Mouse (Mus musculus): Measurements from ENCODE around the gene Akt2. TPM values are rescaled to one million over a fixed set of nuclear protein-coding genes. Genes with fewer than 3 reads are reported as not detected.

Akt2 gene
- polyA plus RNA-seq, 1 experiment from 2014 or later: 72.3 TPM

GRCm38 (mm10) chr7:27552931-27553513 lies 38.3 kb upstream of the Akt2 start, which contains the start of the genes Pld3 and 2310022A10Rik:
Gene Pld3 (minus strand): TSS chr7:27553218.
Gene 2310022A10Rik (plus strand): TSS chr7:27553233.
- Histone ChIP-seq H3K27ac (ENCODE audit: low read depth, low read length) (no peak within 1 kb of the TSS), H3K9ac (ENCODE audit: low read length) (peak within 1 kb of the TSS; percentile 70), H3K27me3 (ENCODE audit: control insufficient read depth, insufficient read depth, low read length) (no peaks in the 10 kb centered on the region), H3K9me3 (ENCODE audit: control insufficient read depth, low read length) (no peaks in the 10 kb centered on the region), H3K36me3 (ENCODE audit: control insufficient read depth, insufficient read depth, low read length) (no peaks in the 10 kb centered on the region), H3K4me1 (replicated peaks; ENCODE audit: control insufficient read depth, insufficient read depth, low read length) (peaks cover 6% of the 10 kb centered on the region; the same call in 1 of the 2 replicates), H3K4me2 (ENCODE audit: low read depth, low read length, severe bottlenecking) (peak within 1 kb of the TSS; percentile 71), H3K4me3 (ENCODE audit: low read depth, low read length) (peak within 1 kb of the TSS; percentile 72)
- DNase-seq (ENCODE audit: low spot score) (peak; percentile 96), ATAC-seq (replicated peaks; ENCODE audit: low FRiP score) (peak; percentile 100)
- under 1% methylated on average over 41 of the region's 41 CpGs for WGBS

- WGBS: 85% methylated on average over 8 of the region's 8 CpGs
These were observed 31.0 kb upstream of the Akt2 start for GRCm38 (mm10) chr7:27560291-27560887.

GRCm38 (mm10) chr7:27560978-27561377 lies 30.4 kb upstream of the Akt2 start:
- Histone ChIP-seq H3K4me3 (ENCODE audit: low read depth, low read length) (no peak overlapping the region), H3K9me3 (ENCODE audit: control insufficient read depth, low read length) (no peaks in the 10 kb centered on the region), H3K27ac (ENCODE audit: low read depth, low read length) (no peak overlapping the region), H3K27me3 (ENCODE audit: control insufficient read depth, insufficient read depth, low read length) (no peaks in the 10 kb centered on the region), H3K4me2 (ENCODE audit: low read depth, low read length, severe bottlenecking) (no peak overlapping the region), H3K9ac (ENCODE audit: low read length) (no peak overlapping the region), H3K36me3 (ENCODE audit: control insufficient read depth, insufficient read depth, low read length) (peaks cover 2% of the 10 kb centered on the region; the same call in 1 of the 2 replicates), H3K4me1 (replicated peaks; ENCODE audit: control insufficient read depth, insufficient read depth, low read length) (no peaks in the 10 kb centered on the region)
- ATAC-seq (replicated peaks; ENCODE audit: low FRiP score): no peak
- DNase-seq (ENCODE audit: low spot score): no peak
- 96% methylated on average over 1 of the region's 1 CpGs for WGBS

More at GRCm38 (mm10) chr7:27560291-27560887, 31.0 kb upstream of the Akt2 start:
- no peaks in the 10 kb centered on the region for H3K27me3 ChIP-seq (ENCODE audit: control insufficient read depth, insufficient read depth, low read length)
- H3K9ac ChIP-seq (ENCODE audit: low read length): no peak overlapping the region
- ATAC-seq (replicated peaks; ENCODE audit: low FRiP score): no peak
- peaks cover under 1% of the 10 kb centered on the region; the same call in 1 of the 2 replicates for H3K36me3 ChIP-seq (ENCODE audit: control insufficient read depth, insufficient read depth, low read length)
- no peak overlapping the region for H3K27ac ChIP-seq (ENCODE audit: low read depth, low read length)
- H3K4me3 ChIP-seq (ENCODE audit: low read depth, low read length): no peak overlapping the region
- no peaks in the 10 kb centered on the region for H3K4me1 ChIP-seq (replicated peaks; ENCODE audit: control insufficient read depth, insufficient read depth, low read length)
- no peak overlapping the region for H3K4me2 ChIP-seq (ENCODE audit: low read depth, low read length, severe bottlenecking)
- H3K9me3 ChIP-seq (ENCODE audit: control insufficient read depth, low read length): no peaks in the 10 kb centered on the region
- DNase-seq (ENCODE audit: low spot score): no peak

GRCm38 (mm10) chr7:27569580-27570224 lies 21.6 kb upstream of the Akt2 start:
- Histone ChIP-seq H3K36me3 (ENCODE audit: control insufficient read depth, insufficient read depth, low read length) (peaks cover 7% of the 10 kb centered on the region; the same call in 1 of the 2 replicates), H3K4me2 (ENCODE audit: low read depth, low read length, severe bottlenecking) (no peak overlapping the region), H3K27ac (ENCODE audit: low read depth, low read length) (no peak overlapping the region), H3K27me3 (ENCODE audit: control insufficient read depth, insufficient read depth, low read length) (no peaks in the 10 kb centered on the region), H3K4me1 (replicated peaks; ENCODE audit: control insufficient read depth, insufficient read depth, low read length) (no peaks in the 10 kb centered on the region), H3K9ac (ENCODE audit: low read length) (no peak overlapping the region), H3K4me3 (ENCODE audit: low read depth, low read length) (no peak overlapping the region), H3K9me3 (ENCODE audit: control insufficient read depth, low read length) (no peaks in the 10 kb centered on the region)
- 93% methylated on average over 5 of the region's 5 CpGs for WGBS
- DNase-seq (ENCODE audit: low spot score): no peak
- ATAC-seq (replicated peaks; ENCODE audit: low FRiP score): no peak

GRCm38 (mm10) chr7:27572133-27572532 lies 19.2 kb upstream of the Akt2 start:
- Histone ChIP-seq H3K36me3 (ENCODE audit: control insufficient read depth, insufficient read depth, low read length) (peaks cover 5% of the 10 kb centered on the region; the same call in 1 of the 2 replicates), H3K9me3 (ENCODE audit: control insufficient read depth, low read length) (no peaks in the 10 kb centered on the region), H3K27ac (ENCODE audit: low read depth, low read length) (no peak overlapping the region), H3K4me1 (replicated peaks; ENCODE audit: control insufficient read depth, insufficient read depth, low read length) (no peaks in the 10 kb centered on the region), H3K4me3 (ENCODE audit: low read depth, low read length) (no peak overlapping the region), H3K27me3 (ENCODE audit: control insufficient read depth, insufficient read depth, low read length) (no peaks in the 10 kb centered on the region), H3K4me2 (ENCODE audit: low read depth, low read length, severe bottlenecking) (no peak overlapping the region), H3K9ac (ENCODE audit: low read length) (no peak overlapping the region)
- 90% methylated on average over 4 of the region's 4 CpGs for WGBS
- ATAC-seq (replicated peaks; ENCODE audit: low FRiP score) (no peak), DNase-seq (ENCODE audit: low spot score) (no peak)

- Histone ChIP-seq H3K36me3 (ENCODE audit: control insufficient read depth, insufficient read depth, low read length) (peaks cover 3% of the 10 kb centered on the region; the same call in 1 of the 2 replicates), H3K4me2 (ENCODE audit: low read depth, low read length, severe bottlenecking) (no peak overlapping the region), H3K9ac (ENCODE audit: low read length) (no peak overlapping the region), H3K27ac (ENCODE audit: low read depth, low read length) (no peak overlapping the region), H3K4me3 (ENCODE audit: low read depth, low read length) (no peak overlapping the region), H3K9me3 (ENCODE audit: control insufficient read depth, low read length) (no peaks in the 10 kb centered on the region), H3K4me1 (replicated peaks; ENCODE audit: control insufficient read depth, insufficient read depth, low read length) (no peaks in the 10 kb centered on the region), H3K27me3 (ENCODE audit: control insufficient read depth, insufficient read depth, low read length) (no peaks in the 10 kb centered on the region)
- ATAC-seq (replicated peaks; ENCODE audit: low FRiP score) (no peak), DNase-seq (ENCODE audit: low spot score) (no peak)
- 93% methylated on average over 14 of the region's 14 CpGs for WGBS
These were observed 17.1 kb upstream of the Akt2 start for GRCm38 (mm10) chr7:27574124-27574880.

- Histone ChIP-seq H3K36me3 (ENCODE audit: control insufficient read depth, insufficient read depth, low read length) (peaks cover 3% of the 10 kb centered on the region; the same call in 1 of the 2 replicates), H3K4me1 (replicated peaks; ENCODE audit: control insufficient read depth, insufficient read depth, low read length) (no peaks in the 10 kb centered on the region), H3K4me3 (ENCODE audit: low read depth, low read length) (no peak overlapping the region), H3K4me2 (ENCODE audit: low read depth, low read length, severe bottlenecking) (no peak overlapping the region), H3K9me3 (ENCODE audit: control insufficient read depth, low read length) (no peaks in the 10 kb centered on the region), H3K27ac (ENCODE audit: low read depth, low read length) (no peak overlapping the region), H3K9ac (ENCODE audit: low read length) (no peak overlapping the region), H3K27me3 (ENCODE audit: control insufficient read depth, insufficient read depth, low read length) (no peaks in the 10 kb centered on the region)
- no peak for DNase-seq (ENCODE audit: low spot score)
- no peak for ATAC-seq (replicated peaks; ENCODE audit: low FRiP score)
- 76% methylated on average over 6 of the region's 6 CpGs for WGBS
These were observed 14.4 kb upstream of the Akt2 start for GRCm38 (mm10) chr7:27576914-27577313.

- Histone ChIP-seq H3K4me2 (ENCODE audit: low read depth, low read length, severe bottlenecking) (no peak overlapping the region), H3K4me3 (ENCODE audit: low read depth, low read length) (no peak overlapping the region), H3K4me1 (replicated peaks; ENCODE audit: control insufficient read depth, insufficient read depth, low read length) (no peaks in the 10 kb centered on the region), H3K9me3 (ENCODE audit: control insufficient read depth, low read length) (no peaks in the 10 kb centered on the region), H3K27ac (ENCODE audit: low read depth, low read length) (no peak overlapping the region), H3K27me3 (ENCODE audit: control insufficient read depth, insufficient read depth, low read length) (no peaks in the 10 kb centered on the region), H3K36me3 (ENCODE audit: control insufficient read depth, insufficient read depth, low read length) (peaks cover 3% of the 10 kb centered on the region; the same call in 1 of the 2 replicates), H3K9ac (ENCODE audit: low read length) (no peak overlapping the region)
- no peak for ATAC-seq (replicated peaks; ENCODE audit: low FRiP score)
- WGBS: 95% methylated on average over 6 of the region's 6 CpGs
- DNase-seq (ENCODE audit: low spot score): no peak
These were observed 13.8 kb upstream of the Akt2 start for GRCm38 (mm10) chr7:27577589-27577988.
